Mouse (Mus musculus): ENCODE measurements around the gene Rft1. TPM values are rescaled to one million over a fixed set of nuclear protein-coding genes. Genes with fewer than 3 reads are reported as not detected.
A peak's percentile ranks its signal among the peaks of the same experiment; 100 is the strongest.

Rft1 gene
- polyA plus RNA-seq, 1 experiment, result 18.7 TPM

DNA sequence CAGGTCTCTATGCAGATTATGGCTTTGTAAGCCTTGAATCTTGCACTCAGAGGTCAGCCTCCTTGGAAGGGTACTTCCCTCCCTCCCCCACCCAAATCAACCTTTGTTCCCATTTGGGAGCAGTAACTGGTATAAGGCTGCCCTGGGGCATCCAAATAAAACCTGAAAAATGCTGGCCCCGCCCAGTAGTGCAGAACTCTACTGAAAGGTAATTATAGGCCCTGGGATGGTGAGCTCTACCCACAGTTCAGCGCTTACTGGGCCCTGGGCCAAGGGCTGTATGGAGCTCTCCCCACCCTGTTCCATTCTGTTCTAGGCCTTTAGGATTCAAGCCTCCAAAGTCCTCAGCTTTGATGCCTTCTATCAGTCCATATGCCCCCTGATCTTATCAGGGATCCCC, 17.1 kb upstream of the Rft1 start:
- Histone ChIP-seq H3K4me1 (ENCODE audit: control insufficient read depth, insufficient read depth, low read length) (peaks cover 1% of the 10 kb centered on the region), H3K4me3 (replicated peaks; ENCODE audit: extremely low read depth, low read depth, low read length) (no peak overlapping the region)
- TF ChIP-seq CTCF (IDR thresholded peaks at IDR 0.05; ENCODE audit: insufficient read depth, low read length) (no peak), POLR2A (IDR thresholded peaks at IDR 0.05; ENCODE audit: borderline replicate concordance, extremely low read depth, low read depth, low read length) (no peak)
- peak; percentile 2 for DNase-seq
- 84% methylated on average over 2 of the region's 2 CpGs for WGBS

DNA sequence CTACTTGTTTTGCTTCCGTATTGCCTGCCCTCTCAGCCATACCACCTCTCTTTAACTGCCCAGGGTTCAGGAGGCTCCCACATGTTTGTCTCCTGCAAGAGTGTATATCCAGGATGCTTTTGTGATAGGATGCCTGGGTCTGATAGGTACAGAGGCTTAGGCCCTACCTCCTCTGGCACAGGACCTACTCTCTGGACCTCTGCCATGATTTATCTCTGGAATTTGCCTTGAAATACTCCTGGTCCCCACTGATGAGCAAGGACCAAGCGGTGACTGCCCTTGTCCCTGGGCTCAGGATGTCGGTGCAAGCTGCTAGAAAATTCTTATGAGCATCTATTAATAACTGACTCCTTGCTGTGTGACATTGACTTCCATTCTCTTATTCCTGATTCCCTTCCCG, 16.2 kb upstream of the Rft1 start:
- H3K4me1 ChIP-seq (ENCODE audit: control insufficient read depth, insufficient read depth, low read length), result peaks cover 2% of the 10 kb centered on the region; the same call in 1 of the 2 replicates
- no peak overlapping the region for H3K4me3 ChIP-seq (replicated peaks; ENCODE audit: extremely low read depth, low read depth, low read length)
- WGBS, result 67% methylated on average over 4 of the region's 4 CpGs
- peak; percentile 25 for DNase-seq
- TF ChIP-seq POLR2A (IDR thresholded peaks at IDR 0.05; ENCODE audit: borderline replicate concordance, extremely low read depth, low read depth, low read length), result no peak
- TF ChIP-seq CTCF (IDR thresholded peaks at IDR 0.05; ENCODE audit: insufficient read depth, low read length), result no peak

DNA sequence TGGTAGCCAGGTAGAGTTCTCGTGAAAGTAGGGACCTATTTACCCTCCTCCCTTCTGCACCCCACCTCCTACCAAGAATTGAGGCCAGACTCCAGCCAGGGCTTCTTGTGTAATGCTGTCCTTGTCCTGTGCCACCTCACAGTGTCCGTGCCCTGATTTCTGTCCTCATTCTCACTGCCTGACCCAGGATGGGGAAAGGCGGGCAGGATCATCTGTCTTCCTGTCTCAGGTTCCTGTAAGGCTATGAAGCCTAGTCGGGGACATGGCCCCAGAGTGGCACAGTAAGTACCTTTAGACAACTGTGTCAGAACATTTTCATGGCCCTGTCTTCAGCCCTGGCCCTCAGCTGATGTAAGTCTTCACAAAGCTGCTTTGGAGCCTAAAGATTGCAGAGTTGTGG, 15.5 kb upstream of the Rft1 start:
- H3K4me1 ChIP-seq (ENCODE audit: control insufficient read depth, insufficient read depth, low read length), result peaks cover 2% of the 10 kb centered on the region; the same call in 1 of the 2 replicates
- no peak overlapping the region for H3K4me3 ChIP-seq (replicated peaks; ENCODE audit: extremely low read depth, low read depth, low read length)
- no peak for DNase-seq
- TF ChIP-seq CTCF (IDR thresholded peaks at IDR 0.05; ENCODE audit: insufficient read depth, low read length), result no peak
- TF ChIP-seq POLR2A (IDR thresholded peaks at IDR 0.05; ENCODE audit: borderline replicate concordance, extremely low read depth, low read depth, low read length), result no peak
- WGBS, result 69% methylated on average over 4 of the region's 4 CpGs

DNA sequence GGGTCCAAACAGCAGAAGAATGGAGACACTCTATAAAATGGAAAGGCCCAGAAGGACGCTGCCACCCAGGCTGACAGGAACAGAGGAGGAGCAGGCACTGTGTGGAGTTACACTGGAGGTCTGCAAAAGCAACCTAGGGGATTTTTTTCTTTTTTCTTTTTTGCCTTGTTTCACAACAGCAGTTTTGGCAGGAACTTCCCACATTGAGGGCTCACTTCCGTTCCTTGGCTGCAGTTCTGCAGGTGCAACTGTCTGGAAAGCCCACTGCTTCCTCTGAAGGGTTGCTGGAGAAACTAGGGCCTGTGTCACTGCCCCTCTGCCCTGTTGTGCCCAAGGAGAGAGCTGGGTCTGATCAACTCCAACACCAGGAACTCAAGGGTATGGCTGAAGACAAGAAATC, 12.4 kb upstream of the Rft1 start:
- TF ChIP-seq POLR2A (IDR thresholded peaks at IDR 0.05; ENCODE audit: borderline replicate concordance, extremely low read depth, low read depth, low read length), result no peak
- no peak for TF ChIP-seq CTCF (IDR thresholded peaks at IDR 0.05; ENCODE audit: insufficient read depth, low read length)
- no peak for DNase-seq
- H3K4me1 ChIP-seq (ENCODE audit: control insufficient read depth, insufficient read depth, low read length), result 0 out of 2 replicates have a peak, but pooled peaks cover 2% of the 10 kb centered on the region
- H3K4me3 ChIP-seq (replicated peaks; ENCODE audit: extremely low read depth, low read depth, low read length), result no peak overlapping the region
- WGBS, result 39% methylated on average over 2 of the region's 2 CpGs

DNA sequence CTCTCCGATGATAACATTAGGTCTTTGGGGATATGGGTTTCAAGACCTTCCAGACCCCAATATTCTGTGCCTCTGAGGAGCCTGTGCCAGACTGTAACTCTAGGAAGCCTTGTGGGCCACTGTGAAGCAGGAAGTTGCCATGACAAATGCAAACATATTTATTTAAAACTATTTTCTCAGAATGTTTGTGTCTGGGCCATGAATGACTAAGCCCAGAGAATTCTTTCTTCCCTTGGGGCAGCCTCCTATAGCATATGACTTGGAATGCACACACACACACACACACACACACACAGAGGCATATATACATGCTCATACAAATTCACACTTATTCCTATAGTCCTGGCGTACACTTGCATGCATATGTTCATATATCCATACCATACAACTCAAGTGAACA, 10.1 kb upstream of the Rft1 start:
- DNase-seq, result no peak
- TF ChIP-seq CTCF (IDR thresholded peaks at IDR 0.05; ENCODE audit: insufficient read depth, low read length) (no peak), POLR2A (IDR thresholded peaks at IDR 0.05; ENCODE audit: borderline replicate concordance, extremely low read depth, low read depth, low read length) (no peak)
- Histone ChIP-seq H3K4me3 (replicated peaks; ENCODE audit: extremely low read depth, low read depth, low read length) (no peak overlapping the region), H3K4me1 (ENCODE audit: control insufficient read depth, insufficient read depth, low read length) (0 out of 2 replicates have a peak, but pooled peaks cover 2% of the 10 kb centered on the region)
- 89% methylated on average over 2 of the region's 2 CpGs for WGBS

DNA sequence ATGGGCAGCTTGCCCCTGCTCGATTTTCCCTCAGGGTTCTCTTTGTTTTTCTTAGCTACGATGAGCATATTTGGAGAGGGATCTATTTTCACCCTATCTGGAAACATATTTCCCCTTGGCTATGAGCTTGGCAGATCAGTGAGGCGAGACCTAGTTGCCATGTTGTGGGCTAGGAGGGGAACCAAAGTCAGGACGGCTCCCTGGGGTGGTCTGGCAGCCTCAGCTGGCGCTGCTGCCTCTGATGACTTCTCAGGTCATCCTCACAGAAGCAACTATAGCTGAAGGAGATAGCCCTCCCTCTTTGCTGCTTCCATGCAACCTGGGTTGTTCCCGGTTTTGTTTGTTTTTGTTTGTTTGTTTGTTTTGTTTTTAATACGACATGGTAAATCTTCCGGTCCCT, 9.1 kb upstream of the Rft1 start:
- TF ChIP-seq CTCF (IDR thresholded peaks at IDR 0.05; ENCODE audit: insufficient read depth, low read length), result no peak
- no peak for TF ChIP-seq POLR2A (IDR thresholded peaks at IDR 0.05; ENCODE audit: borderline replicate concordance, extremely low read depth, low read depth, low read length)
- Histone ChIP-seq H3K4me1 (ENCODE audit: control insufficient read depth, insufficient read depth, low read length) (0 out of 2 replicates have a peak, but pooled peaks cover 2% of the 10 kb centered on the region), H3K4me3 (replicated peaks; ENCODE audit: extremely low read depth, low read depth, low read length) (no peak overlapping the region)
- WGBS, result 49% methylated on average over 8 of the region's 8 CpGs
- DNase-seq, result no peak

DNA sequence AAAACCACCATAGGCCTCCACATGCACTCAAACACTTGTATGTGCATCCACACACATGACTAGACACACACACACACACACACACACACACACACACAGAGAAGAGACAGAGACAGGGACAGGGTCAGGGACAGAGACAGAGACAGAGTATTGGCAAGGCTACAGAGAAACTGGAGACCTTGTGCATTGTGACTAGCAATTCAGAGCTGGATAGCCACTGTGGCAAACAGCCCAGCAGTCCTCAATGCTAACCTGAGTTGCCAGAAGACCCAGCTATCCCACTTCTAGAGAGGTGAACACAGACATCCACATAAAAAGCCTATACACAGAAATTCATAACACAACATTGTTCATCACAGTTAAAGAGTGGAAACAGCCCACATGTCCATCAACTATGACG, 7.7 kb upstream of the Rft1 start:
- DNase-seq, result no peak
- 63% methylated on average over 1 of the region's 1 CpGs for WGBS
- Histone ChIP-seq H3K4me3 (replicated peaks; ENCODE audit: extremely low read depth, low read depth, low read length) (no peak overlapping the region), H3K4me1 (ENCODE audit: control insufficient read depth, insufficient read depth, low read length) (peaks cover 7% of the 10 kb centered on the region; the same call in 1 of the 2 replicates)
- TF ChIP-seq CTCF (IDR thresholded peaks at IDR 0.05; ENCODE audit: insufficient read depth, low read length), result no peak
- TF ChIP-seq POLR2A (IDR thresholded peaks at IDR 0.05; ENCODE audit: borderline replicate concordance, extremely low read depth, low read depth, low read length), result no peak

DNA sequence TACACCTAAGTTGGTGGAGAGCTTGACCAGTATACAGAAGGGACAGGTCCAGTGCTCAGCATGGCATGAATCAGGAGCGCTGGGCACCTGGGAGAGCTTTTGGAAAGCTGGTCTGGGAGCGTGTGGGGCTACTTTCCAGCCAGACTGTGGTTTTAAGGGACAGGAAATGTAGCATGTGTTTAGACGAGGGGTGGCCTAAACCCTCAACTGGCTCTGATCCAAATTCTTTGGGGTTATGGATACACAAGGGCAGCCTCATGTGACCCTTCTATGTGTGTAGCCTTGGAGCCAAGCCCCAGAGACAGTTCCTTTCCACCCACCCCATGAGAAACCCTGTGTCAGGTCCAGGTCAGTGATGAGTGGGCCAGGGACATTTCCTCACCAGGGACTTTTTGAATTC, 5.7 kb upstream of the Rft1 start:
- WGBS, result 47% methylated on average over 3 of the region's 3 CpGs
- TF ChIP-seq CTCF (IDR thresholded peaks at IDR 0.05; ENCODE audit: insufficient read depth, low read length) (no peak), POLR2A (IDR thresholded peaks at IDR 0.05; ENCODE audit: borderline replicate concordance, extremely low read depth, low read depth, low read length) (no peak)
- Histone ChIP-seq H3K4me3 (replicated peaks; ENCODE audit: extremely low read depth, low read depth, low read length) (no peak overlapping the region), H3K4me1 (ENCODE audit: control insufficient read depth, insufficient read depth, low read length) (peaks cover 5% of the 10 kb centered on the region; the same call in 1 of the 2 replicates)
- no peak for DNase-seq

DNA sequence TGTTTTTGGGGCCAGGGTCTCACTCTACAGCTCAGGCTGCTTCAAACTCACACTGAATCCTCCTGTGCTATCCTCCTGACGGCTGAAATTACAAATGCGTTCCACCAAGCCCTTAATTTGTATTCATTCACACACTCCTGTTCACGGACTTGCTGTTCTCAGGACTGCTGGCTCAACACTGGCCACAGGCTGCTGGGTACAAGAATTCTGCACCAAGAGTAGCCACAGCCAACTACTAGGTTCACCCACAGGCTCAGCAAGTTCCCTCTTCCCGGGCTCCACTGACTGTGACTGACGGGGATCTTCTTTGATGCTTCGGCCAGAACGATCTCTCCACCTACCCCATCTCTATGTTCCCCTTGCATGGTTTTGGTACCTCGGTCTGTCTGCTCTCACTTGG, 4.4 kb upstream of the Rft1 start:
- TF ChIP-seq CTCF (IDR thresholded peaks at IDR 0.05; ENCODE audit: insufficient read depth, low read length) (no peak), POLR2A (IDR thresholded peaks at IDR 0.05; ENCODE audit: borderline replicate concordance, extremely low read depth, low read depth, low read length) (no peak)
- H3K4me1 ChIP-seq (ENCODE audit: control insufficient read depth, insufficient read depth, low read length), result peaks cover 5% of the 10 kb centered on the region; the same call in 1 of the 2 replicates
- no peak overlapping the region for H3K4me3 ChIP-seq (replicated peaks; ENCODE audit: extremely low read depth, low read depth, low read length)
- 83% methylated on average over 8 of the region's 8 CpGs for WGBS
- no peak for DNase-seq

DNA sequence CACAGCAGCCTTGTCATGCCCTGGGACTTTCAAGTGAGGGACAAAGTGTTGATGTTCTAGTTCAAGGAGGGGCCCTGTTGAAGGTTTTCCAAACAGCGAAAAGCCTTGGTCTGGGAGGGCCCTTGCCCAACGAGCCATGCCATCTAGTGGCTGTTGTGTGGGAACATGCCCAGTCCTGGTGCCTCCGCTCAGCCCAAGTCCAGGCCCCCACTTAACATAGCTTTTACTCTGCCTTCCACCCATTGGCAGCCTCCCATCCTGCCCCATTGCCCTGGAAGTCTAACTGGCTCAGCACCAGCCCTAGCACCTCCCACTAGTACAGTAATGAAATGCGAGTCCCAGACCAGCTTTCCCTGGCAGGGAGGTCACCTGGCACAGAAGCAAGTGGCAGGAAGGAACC, 3.2 kb upstream of the Rft1 start:
- DNase-seq, result peak; percentile 70
- TF ChIP-seq CTCF (IDR thresholded peaks at IDR 0.05; ENCODE audit: insufficient read depth, low read length) (peak; percentile 75), POLR2A (IDR thresholded peaks at IDR 0.05; ENCODE audit: borderline replicate concordance, extremely low read depth, low read depth, low read length) (no peak)
- WGBS, result 11% methylated on average over 4 of the region's 4 CpGs
- Histone ChIP-seq H3K4me1 (ENCODE audit: control insufficient read depth, insufficient read depth, low read length) (peaks cover 5% of the 10 kb centered on the region; the same call in 1 of the 2 replicates), H3K4me3 (replicated peaks; ENCODE audit: extremely low read depth, low read depth, low read length) (no peak overlapping the region)
